Mouse (Mus musculus): Measurements from ENCODE around the gene Plb1. TPM values are rescaled to one million over a fixed set of nuclear protein-coding genes. Genes with fewer than 3 reads are reported as not detected.
A peak's percentile ranks its signal among the peaks of the same experiment; 100 is the strongest.

The Plb1 gene
- polyA plus RNA-seq, 1 experiment from 2014 or later: not detected

- peak overlapping the region; percentile 13; the same call in 1 of the 2 replicates for H3K4me3 ChIP-seq (replicated peaks; ENCODE audit: low read depth, low read length)
- H3K9ac ChIP-seq (replicated peaks; ENCODE audit: low read length): 0 out of 2 replicates have a peak overlapping the region, but pooled peaks have one; percentile 14
- H3K9me3 ChIP-seq (ENCODE audit: control insufficient read depth, low read length): no peaks in the 10 kb centered on the region
- H3K4me1 ChIP-seq (ENCODE audit: control insufficient read depth, insufficient read depth, low read length): peaks cover 5% of the 10 kb centered on the region; the same call in 1 of the 2 replicates
- DNase-seq (peak; percentile 82), ATAC-seq (ENCODE audit: low FRiP score, low TSS enrichment) (peak; percentile 46; the same call in 1 of the 2 replicates)
- H3K27me3 ChIP-seq (ENCODE audit: control insufficient read depth, insufficient read depth, low read length): no peaks in the 10 kb centered on the region
- 9% methylated on average over 23 of the region's 23 CpGs for WGBS
- H3K36me3 ChIP-seq (ENCODE audit: control insufficient read depth, insufficient read depth, low read length): no peaks in the 10 kb centered on the region
- H3K27ac ChIP-seq (replicated peaks; ENCODE audit: low read depth, low read length): no peak overlapping the region
- H3K4me2 ChIP-seq (ENCODE audit: low read length): peak overlapping the region; percentile 49
Measured at GRCm38 (mm10) chr5:32302991-32303921, 70.7 kb downstream of the Plb1 start.

GRCm38 (mm10) chr5:32307106-32307505, 74.6 kb downstream of the Plb1 start:
- 57% methylated on average over 2 of the region's 2 CpGs for WGBS
- no peak for ATAC-seq (ENCODE audit: low FRiP score, low TSS enrichment)

DNA sequence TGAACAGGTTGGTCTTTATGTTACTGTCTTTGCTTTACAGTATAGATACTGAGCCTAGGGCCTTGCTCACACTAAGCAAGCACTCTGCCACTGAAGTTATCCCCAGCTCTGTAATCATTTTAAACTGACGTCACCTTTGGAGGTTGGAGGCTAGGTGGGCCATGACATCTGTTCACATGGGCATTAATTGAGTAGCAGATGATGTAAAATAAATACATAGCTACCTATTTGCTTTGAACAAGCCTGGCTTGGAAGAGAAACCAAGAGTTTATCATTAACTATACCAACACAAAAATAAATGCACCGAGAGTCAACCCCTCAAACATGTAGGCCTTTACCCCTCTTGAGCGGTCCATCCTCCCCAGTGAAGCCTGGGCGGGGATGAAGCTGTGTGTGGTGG, 76.1 kb downstream of the Plb1 start:
- 92% methylated on average over 4 of the region's 4 CpGs for WGBS
- DNase-seq: no peak
- no peaks in the 10 kb centered on the region for H3K9me3 ChIP-seq (ENCODE audit: control insufficient read depth, low read length)
- no peak for ATAC-seq (ENCODE audit: low FRiP score, low TSS enrichment)
- no peak overlapping the region for H3K4me3 ChIP-seq (replicated peaks; ENCODE audit: low read depth, low read length)
- no peak overlapping the region for H3K4me2 ChIP-seq (ENCODE audit: low read length)
- H3K27me3 ChIP-seq (ENCODE audit: control insufficient read depth, insufficient read depth, low read length): no peaks in the 10 kb centered on the region
- no peaks in the 10 kb centered on the region for H3K4me1 ChIP-seq (ENCODE audit: control insufficient read depth, insufficient read depth, low read length)
- H3K9ac ChIP-seq (replicated peaks; ENCODE audit: low read length): no peak overlapping the region
- H3K36me3 ChIP-seq (ENCODE audit: control insufficient read depth, insufficient read depth, low read length): no peaks in the 10 kb centered on the region
- H3K27ac ChIP-seq (replicated peaks; ENCODE audit: low read depth, low read length): no peak overlapping the region

More at GRCm38 (mm10) chr5:32307106-32307505, 74.6 kb downstream of the Plb1 start:
- no peaks in the 10 kb centered on the region for H3K36me3 ChIP-seq (ENCODE audit: control insufficient read depth, insufficient read depth, low read length)
- no peak for DNase-seq
- no peaks in the 10 kb centered on the region for H3K27me3 ChIP-seq (ENCODE audit: control insufficient read depth, insufficient read depth, low read length)
- H3K27ac ChIP-seq (replicated peaks; ENCODE audit: low read depth, low read length): no peak overlapping the region
- no peak overlapping the region for H3K4me3 ChIP-seq (replicated peaks; ENCODE audit: low read depth, low read length)
- no peak overlapping the region for H3K4me2 ChIP-seq (ENCODE audit: low read length)
- no peak overlapping the region for H3K9ac ChIP-seq (replicated peaks; ENCODE audit: low read length)
- no peaks in the 10 kb centered on the region for H3K9me3 ChIP-seq (ENCODE audit: control insufficient read depth, low read length)
- peaks cover 5% of the 10 kb centered on the region; the same call in 1 of the 2 replicates for H3K4me1 ChIP-seq (ENCODE audit: control insufficient read depth, insufficient read depth, low read length)

DNA sequence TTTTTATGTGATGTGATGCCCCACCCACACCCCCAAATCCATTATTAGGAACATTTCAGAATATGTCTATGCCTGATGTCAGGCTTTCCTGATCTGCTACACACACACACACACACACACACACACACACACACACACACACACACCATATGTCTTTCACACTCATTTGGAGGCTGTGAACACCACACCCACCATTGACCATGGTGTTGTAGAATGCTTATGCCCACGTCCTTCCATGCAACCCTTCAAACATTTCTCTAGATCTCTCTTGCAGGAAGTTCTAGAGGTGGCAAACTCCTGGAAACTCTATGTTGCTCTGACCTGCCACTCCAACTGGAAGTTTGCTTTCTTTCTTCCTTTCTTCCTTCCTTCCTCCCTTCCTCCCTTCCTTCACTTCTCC, 77.2 kb downstream of the Plb1 start:
- Histone ChIP-seq H3K4me1 (ENCODE audit: control insufficient read depth, insufficient read depth, low read length) (no peaks in the 10 kb centered on the region), H3K27ac (replicated peaks; ENCODE audit: low read depth, low read length) (no peak overlapping the region), H3K27me3 (ENCODE audit: control insufficient read depth, insufficient read depth, low read length) (no peaks in the 10 kb centered on the region), H3K36me3 (ENCODE audit: control insufficient read depth, insufficient read depth, low read length) (no peaks in the 10 kb centered on the region), H3K4me2 (ENCODE audit: low read length) (no peak overlapping the region), H3K9ac (replicated peaks; ENCODE audit: low read length) (no peak overlapping the region), H3K9me3 (ENCODE audit: control insufficient read depth, low read length) (no peaks in the 10 kb centered on the region), H3K4me3 (replicated peaks; ENCODE audit: low read depth, low read length) (no peak overlapping the region)
- 91% methylated on average over 1 of the region's 1 CpGs for WGBS
- no peak for ATAC-seq (ENCODE audit: low FRiP score, low TSS enrichment)
- DNase-seq: no peak

DNA sequence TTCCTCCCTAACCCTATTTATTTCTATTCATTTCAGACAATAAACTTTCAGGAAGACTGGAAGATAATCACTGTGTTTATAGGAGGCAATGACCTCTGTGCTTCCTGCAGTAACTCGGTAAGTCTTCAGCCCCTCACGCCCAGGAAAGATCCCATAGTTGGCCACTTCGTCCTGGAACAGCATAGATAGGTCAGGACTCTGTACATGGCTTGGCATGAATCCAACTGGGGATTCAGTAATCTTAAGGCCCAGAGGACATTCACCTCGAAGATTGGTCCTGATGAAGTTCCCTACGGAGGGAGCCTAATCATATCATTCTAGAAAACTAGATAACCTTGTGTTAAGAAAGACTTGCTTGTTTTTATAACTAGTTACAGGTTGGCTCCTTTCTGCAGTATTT, 78.3 kb downstream of the Plb1 start:
- H3K36me3 ChIP-seq (ENCODE audit: control insufficient read depth, insufficient read depth, low read length): no peaks in the 10 kb centered on the region
- H3K9ac ChIP-seq (replicated peaks; ENCODE audit: low read length): no peak overlapping the region
- no peaks in the 10 kb centered on the region for H3K9me3 ChIP-seq (ENCODE audit: control insufficient read depth, low read length)
- H3K4me3 ChIP-seq (replicated peaks; ENCODE audit: low read depth, low read length): no peak overlapping the region
- WGBS: 80% methylated on average over 5 of the region's 5 CpGs
- ATAC-seq (ENCODE audit: low FRiP score, low TSS enrichment) (no peak), DNase-seq (no peak)
- no peaks in the 10 kb centered on the region for H3K4me1 ChIP-seq (ENCODE audit: control insufficient read depth, insufficient read depth, low read length)
- H3K4me2 ChIP-seq (ENCODE audit: low read length): no peak overlapping the region
- no peak overlapping the region for H3K27ac ChIP-seq (replicated peaks; ENCODE audit: low read depth, low read length)
- H3K27me3 ChIP-seq (ENCODE audit: control insufficient read depth, insufficient read depth, low read length): no peaks in the 10 kb centered on the region

GRCm38 (mm10) chr5:32311589-32312166, 79.2 kb downstream of the Plb1 start:
- WGBS: 69% methylated on average over 3 of the region's 3 CpGs
- H3K27ac ChIP-seq (replicated peaks; ENCODE audit: low read depth, low read length): no peak overlapping the region
- no peak for ATAC-seq (ENCODE audit: low FRiP score, low TSS enrichment)

GRCm38 (mm10) chr5:32313671-32314070, 81.2 kb downstream of the Plb1 start:
- Histone ChIP-seq H3K4me2 (ENCODE audit: low read length) (no peak overlapping the region), H3K4me3 (replicated peaks; ENCODE audit: low read depth, low read length) (no peak overlapping the region), H3K36me3 (ENCODE audit: control insufficient read depth, insufficient read depth, low read length) (no peaks in the 10 kb centered on the region), H3K9me3 (ENCODE audit: control insufficient read depth, low read length) (no peaks in the 10 kb centered on the region), H3K4me1 (ENCODE audit: control insufficient read depth, insufficient read depth, low read length) (no peaks in the 10 kb centered on the region), H3K27ac (replicated peaks; ENCODE audit: low read depth, low read length) (no peak overlapping the region), H3K9ac (replicated peaks; ENCODE audit: low read length) (no peak overlapping the region), H3K27me3 (ENCODE audit: control insufficient read depth, insufficient read depth, low read length) (no peaks in the 10 kb centered on the region)
- ATAC-seq (ENCODE audit: low FRiP score, low TSS enrichment) (no peak), DNase-seq (no peak)
- 85% methylated on average over 6 of the region's 6 CpGs for WGBS

More at GRCm38 (mm10) chr5:32311589-32312166, 79.2 kb downstream of the Plb1 start:
- Histone ChIP-seq H3K36me3 (ENCODE audit: control insufficient read depth, insufficient read depth, low read length) (no peaks in the 10 kb centered on the region), H3K27me3 (ENCODE audit: control insufficient read depth, insufficient read depth, low read length) (no peaks in the 10 kb centered on the region), H3K4me1 (ENCODE audit: control insufficient read depth, insufficient read depth, low read length) (no peaks in the 10 kb centered on the region), H3K4me2 (ENCODE audit: low read length) (no peak overlapping the region), H3K4me3 (replicated peaks; ENCODE audit: low read depth, low read length) (no peak overlapping the region), H3K9ac (replicated peaks; ENCODE audit: low read length) (no peak overlapping the region), H3K9me3 (ENCODE audit: control insufficient read depth, low read length) (no peaks in the 10 kb centered on the region)
- DNase-seq: no peak

GRCm38 (mm10) chr5:32314731-32315130, 82.2 kb downstream of the Plb1 start:
- H3K9me3 ChIP-seq (ENCODE audit: control insufficient read depth, low read length): no peaks in the 10 kb centered on the region
- H3K9ac ChIP-seq (replicated peaks; ENCODE audit: low read length): no peak overlapping the region
- 71% methylated on average over 2 of the region's 2 CpGs for WGBS
- H3K4me2 ChIP-seq (ENCODE audit: low read length): no peak overlapping the region
- no peaks in the 10 kb centered on the region for H3K36me3 ChIP-seq (ENCODE audit: control insufficient read depth, insufficient read depth, low read length)
- ATAC-seq (ENCODE audit: low FRiP score, low TSS enrichment) (no peak), DNase-seq (no peak)
- H3K4me3 ChIP-seq (replicated peaks; ENCODE audit: low read depth, low read length): no peak overlapping the region
- no peaks in the 10 kb centered on the region for H3K27me3 ChIP-seq (ENCODE audit: control insufficient read depth, insufficient read depth, low read length)
- no peaks in the 10 kb centered on the region for H3K4me1 ChIP-seq (ENCODE audit: control insufficient read depth, insufficient read depth, low read length)
- H3K27ac ChIP-seq (replicated peaks; ENCODE audit: low read depth, low read length): no peak overlapping the region

Measured in midbrain, embryonic 14.5 days (tissue).